Mouse (Mus musculus) heart, embryonic 14.5 days (tissue): ENCODE measurements around the gene Foxb1. TPM values are rescaled to one million over a fixed set of nuclear protein-coding genes. Genes with fewer than 3 reads are reported as not detected.

Experiments used
- ATAC-seq: fragments of 200-750 bp; cut with Nextera tagmentation; 2 replicates; pipeline ENCODE4 v1.8.0; 2017; ENCODE audit warnings: low read depth, moderate TSS enrichment; ENCODE audit not compliant: insufficient number of reproducible peaks, insufficient read depth, low FRiP score
- H3K27ac ChIP-seq, 2 experiments: fragments of 200-500 bp in 1 of 2; fragments of 300-500 bp in 1 of 2; sonication (generic) in 1 of 2; replicated peaks in 1 of 2; 2 replicates each; pipeline ENCODE4 v1.5.1; 2012 to 2014; ENCODE audit warnings: low read depth in 2 of 2, low read length in 2 of 2, control low read depth in 1 of 2, mild to moderate bottlenecking in 1 of 2, mixed read lengths in 1 of 2; ENCODE audit not compliant: control insufficient read depth in 1 of 2, insufficient read depth in 1 of 2
- H3K27me3 ChIP-seq: fragments of 300-500 bp; sonication (generic); 2 replicates; pipeline ENCODE4 v1.6.1; 2014; ENCODE audit warnings: mild to moderate bottlenecking, low read length, control low read depth; ENCODE audit not compliant: control insufficient read depth, insufficient read depth
- H3K36me3 ChIP-seq: fragments of 300-500 bp; sonication (generic); 2 replicates; pipeline ENCODE4 v1.6.1; 2014; ENCODE audit warnings: mild to moderate bottlenecking, control low read depth, low read length, mixed read lengths; ENCODE audit not compliant: control insufficient read depth, insufficient read depth
- H3K4me1 ChIP-seq, 2 experiments: fragments of 200-500 bp in 1 of 2; fragments of 300-500 bp in 1 of 2; sonication (generic) in 1 of 2; 2 replicates each; pipeline ENCODE4 v1.6.1; 2012 to 2014; ENCODE audit warnings: low read length in 2 of 2, control low read depth in 1 of 2, mixed read lengths in 1 of 2; ENCODE audit not compliant: control insufficient read depth in 2 of 2, insufficient read depth in 2 of 2
- H3K4me2 ChIP-seq: fragments of 300-500 bp; sonication (generic); 2 replicates; pipeline ENCODE4 v1.6.1; 2014; ENCODE audit warnings: mild to moderate bottlenecking, low read length
- H3K4me3 ChIP-seq, 2 experiments: fragments of 200-500 bp in 1 of 2; fragments of 300-500 bp in 1 of 2; sonication (generic) in 1 of 2; 2 replicates each; pipeline ENCODE4 v1.5.1; 2012 to 2014; ENCODE audit warnings: low read length in 2 of 2, mild to moderate bottlenecking in 2 of 2, control low read depth in 1 of 2, low read depth in 1 of 2, moderate library complexity in 1 of 2; ENCODE audit not compliant: control insufficient read depth in 1 of 2, insufficient read depth in 1 of 2
- H3K9ac ChIP-seq: fragments of 300-500 bp; sonication (generic); 2 replicates; pipeline ENCODE4 v1.6.1; 2014; ENCODE audit warnings: mild to moderate bottlenecking, low read length
- H3K9me3 ChIP-seq: fragments of 300-500 bp; sonication (generic); 2 replicates; pipeline ENCODE4 v1.6.1; 2016; ENCODE audit warnings: low read length, control low read depth; ENCODE audit not compliant: control insufficient read depth
- WGBS: fragments of 180-500 bp; shearing (Covaris S2); extraction: QIAGEN DNeasy Blood & Tissue Kit; methylation state at CpG from one replicate; pipeline ENCODE4 v1.1.7; 2014; 5-methylcytosine and 5-hydroxymethylcytosine counted together
- polyA plus RNA-seq: library from polyadenylated mRNA; unstranded; fragments of >200 nt; fragmentation: Nextera tagmentation; extraction: Ambion mirVana; gene quantifications from 2 replicates; pipeline ENCODE4 v1.2.1, GENCODE M21; 2014

Foxb1 gene
- polyA plus RNA-seq, 1 experiment from 2014 or later: not detected

DNA sequence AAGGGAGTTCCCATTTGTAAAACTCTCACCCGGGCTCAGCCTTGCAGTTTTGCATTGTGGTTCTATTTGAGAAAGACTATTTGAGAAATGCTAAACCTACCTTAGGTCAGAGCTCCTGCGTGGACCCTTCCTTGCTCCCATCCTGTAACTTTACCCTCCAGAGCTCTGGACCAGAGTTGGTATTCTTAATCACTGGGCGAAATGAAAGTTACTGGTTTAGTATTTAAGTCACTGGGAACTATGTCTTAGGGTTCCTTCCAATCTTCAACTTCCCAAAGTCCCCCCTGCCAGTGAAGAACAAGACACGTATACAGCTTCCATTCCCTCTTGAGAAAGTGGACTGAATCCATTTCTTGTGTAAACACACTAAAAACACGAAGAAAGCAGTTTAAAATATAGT lies 5.6 kb downstream of the Foxb1 start:
- Histone ChIP-seq H3K4me3 (no peak overlapping the region), H3K9me3 (no peaks in the 10 kb centered on the region), H3K4me2 (no peak overlapping the region), H3K27me3 (peaks cover 84% of the 10 kb centered on the region), H3K9ac (no peak overlapping the region), H3K27ac (no peak overlapping the region), H3K36me3 (no peaks in the 10 kb centered on the region), H3K4me1 (no peaks in the 10 kb centered on the region; a peak in 1 of 4 replicates)
- 10% methylated on average over 5 of the region's 5 CpGs for WGBS
- no peak for ATAC-seq

GRCm38 (mm10) chr9:69754712-69755111 lies 6.0 kb downstream of the Foxb1 start:
- ATAC-seq: no peak

GRCm38 (mm10) chr9:69754291-69754690 lies 6.4 kb downstream of the Foxb1 start:
- H3K9me3 ChIP-seq: no peaks in the 10 kb centered on the region
- no peaks in the 10 kb centered on the region; a peak in 1 of 4 replicates for H3K4me1 ChIP-seq
- H3K9ac ChIP-seq: no peak overlapping the region
- peaks cover 75% of the 10 kb centered on the region for H3K27me3 ChIP-seq
- ATAC-seq: no peak
- 6% methylated on average over 7 of the region's 7 CpGs for WGBS
- H3K4me3 ChIP-seq: no peak overlapping the region
- H3K4me2 ChIP-seq: no peak overlapping the region
- H3K27ac ChIP-seq: no peak overlapping the region
- no peaks in the 10 kb centered on the region for H3K36me3 ChIP-seq

More at GRCm38 (mm10) chr9:69754712-69755111, 6.0 kb downstream of the Foxb1 start:
- Histone ChIP-seq H3K27me3 (peaks cover 79% of the 10 kb centered on the region), H3K4me1 (no peaks in the 10 kb centered on the region; a peak in 1 of 4 replicates), H3K4me2 (no peak overlapping the region), H3K4me3 (no peak overlapping the region), H3K27ac (no peak overlapping the region), H3K36me3 (no peaks in the 10 kb centered on the region), H3K9ac (no peak overlapping the region), H3K9me3 (no peaks in the 10 kb centered on the region)
- WGBS: 9% methylated on average over 5 of the region's 5 CpGs

- Histone ChIP-seq H3K4me2 (no peak overlapping the region), H3K4me3 (no peak overlapping the region), H3K36me3 (no peaks in the 10 kb centered on the region), H3K9me3 (no peaks in the 10 kb centered on the region), H3K27me3 (peaks cover 12% of the 10 kb centered on the region), H3K4me1 (no peaks in the 10 kb centered on the region), H3K9ac (no peak overlapping the region), H3K27ac (no peak overlapping the region)
- ATAC-seq: no peak
- WGBS: 73% methylated on average over 1 of the region's 1 CpGs
Observed at GRCm38 (mm10) chr9:69747971-69748370, 12.8 kb downstream of the Foxb1 start.

DNA sequence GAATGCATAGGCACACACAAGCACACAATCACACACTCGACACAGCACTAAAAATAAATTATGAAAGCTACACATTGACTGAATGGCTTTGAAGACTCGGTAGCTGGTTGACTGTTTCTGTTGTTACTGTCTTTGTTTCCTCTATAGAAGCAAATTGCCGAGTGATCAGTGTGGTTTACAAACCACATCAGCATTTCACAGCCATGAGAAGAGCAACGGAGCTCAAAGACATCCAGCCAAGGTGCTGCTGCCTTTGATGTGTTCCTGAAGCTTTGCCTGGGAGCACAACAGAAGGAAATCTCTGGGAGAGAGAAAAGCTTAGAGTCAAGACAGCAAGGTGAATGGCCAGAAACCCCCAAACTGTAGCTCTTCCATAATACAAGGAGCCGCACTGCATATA lies 32.0 kb downstream of the Foxb1 start:
- no peaks in the 10 kb centered on the region for H3K36me3 ChIP-seq
- H3K4me1 ChIP-seq: no peaks in the 10 kb centered on the region
- no peak overlapping the region for H3K27ac ChIP-seq
- H3K27me3 ChIP-seq: no peaks in the 10 kb centered on the region
- H3K9ac ChIP-seq: no peak overlapping the region
- no peak overlapping the region for H3K4me3 ChIP-seq
- WGBS: 60% methylated on average over 5 of the region's 5 CpGs
- peaks cover 8% of the 10 kb centered on the region; the same call in 1 of the 2 replicates for H3K9me3 ChIP-seq
- H3K4me2 ChIP-seq: no peak overlapping the region
- ATAC-seq: no peak

- Histone ChIP-seq H3K4me1 (peaks cover 8 to 18% of the 10 kb centered on the region in 2 experiments), H3K9me3 (no peaks in the 10 kb centered on the region), H3K4me3 (no peak overlapping the region), H3K27me3 (no peaks in the 10 kb centered on the region), H3K4me2 (no peak overlapping the region), H3K36me3 (no peaks in the 10 kb centered on the region), H3K27ac (no peak overlapping the region), H3K9ac (no peak overlapping the region)
- 84% methylated on average over 9 of the region's 9 CpGs for WGBS
- ATAC-seq: no peak
Observed at GRCm38 (mm10) chr9:69718431-69718830, 42.3 kb downstream of the Foxb1 start.

DNA sequence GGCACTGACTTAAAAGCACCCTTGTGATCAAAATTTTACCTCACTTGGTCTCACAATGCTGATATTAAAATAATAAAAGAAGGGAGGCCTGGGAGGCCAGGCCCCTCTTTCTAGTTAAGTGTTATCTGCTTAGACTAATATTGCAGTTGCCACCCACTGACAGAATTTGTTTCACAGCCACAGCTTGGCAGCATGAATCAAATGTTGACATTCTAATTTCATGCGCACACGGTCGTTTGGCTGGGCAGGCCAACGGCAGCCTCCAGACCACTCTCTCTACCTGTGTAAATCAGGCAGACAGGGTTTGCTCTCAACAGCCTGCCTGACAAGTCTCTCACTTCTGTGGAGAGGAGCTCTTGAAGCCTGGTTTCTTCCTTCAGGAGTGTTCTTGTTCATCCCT lies 44.4 kb downstream of the Foxb1 start:
- Histone ChIP-seq H3K9ac (no peak overlapping the region), H3K27me3 (no peaks in the 10 kb centered on the region), H3K4me1 (peaks cover 8 to 18% of the 10 kb centered on the region in 2 experiments), H3K4me2 (no peak overlapping the region), H3K27ac (no peak overlapping the region), H3K9me3 (no peaks in the 10 kb centered on the region), H3K4me3 (no peak overlapping the region), H3K36me3 (no peaks in the 10 kb centered on the region)
- ATAC-seq: no peak
- 42% methylated on average over 4 of the region's 4 CpGs for WGBS

GRCm38 (mm10) chr9:69715445-69715844 lies 45.3 kb downstream of the Foxb1 start:
- no peaks in the 10 kb centered on the region for H3K36me3 ChIP-seq
- H3K27me3 ChIP-seq: no peaks in the 10 kb centered on the region
- H3K4me1 ChIP-seq: peaks cover 8 to 18% of the 10 kb centered on the region in 2 experiments
- H3K9me3 ChIP-seq: no peaks in the 10 kb centered on the region
- no peak overlapping the region for H3K9ac ChIP-seq
- 27% methylated on average over 12 of the region's 12 CpGs for whole genome bisulfite sequencing
- no peak overlapping the region for H3K4me2 ChIP-seq
- no peak for ATAC-seq
- H3K27ac ChIP-seq: no peak overlapping the region
- no peak overlapping the region for H3K4me3 ChIP-seq
